Mouse (Mus musculus): ENCODE data around the gene Eef1g. TPM values are rescaled to one million over a fixed set of nuclear protein-coding genes. Genes with fewer than 3 reads are reported as not detected.

Eef1g gene
- polyA plus RNA-seq, 1 experiment from 2014 or later, result 366 TPM

- Histone ChIP-seq H3K79me2 (ENCODE audit: inconsistent target) (peaks cover 54% of the 10 kb centered on the region), H3K4me3 (ENCODE audit: inconsistent target) (no peak overlapping the region), H3K27ac (no peak overlapping the region), H3K36me3 (ENCODE audit: inconsistent target) (no peaks in the 10 kb centered on the region)
- WGBS (ENCODE audit: missing documents), result 90% methylated on average over 5 of the region's 5 CpGs
Observed at GRCm38 (mm10) chr19:8985891-8986290, 19.1 kb downstream of the Eef1g start.

GRCm38 (mm10) chr19:8987816-8988215 lies 21.0 kb downstream of the Eef1g start:
- H3K36me3 ChIP-seq (ENCODE audit: inconsistent target), result no peaks in the 10 kb centered on the region
- no peak overlapping the region for H3K27ac ChIP-seq
- H3K4me3 ChIP-seq (ENCODE audit: inconsistent target), result no peak overlapping the region
- WGBS (ENCODE audit: missing documents), result 87% methylated on average over 2 of the region's 2 CpGs
- H3K79me2 ChIP-seq (ENCODE audit: inconsistent target), result peaks cover 63% of the 10 kb centered on the region

- Histone ChIP-seq H3K36me3 (ENCODE audit: inconsistent target) (no peaks in the 10 kb centered on the region), H3K4me3 (ENCODE audit: inconsistent target) (peak overlapping the region; percentile 24; the same call in 1 of the 2 replicates), H3K27ac (peak overlapping the region; percentile 54), H3K79me2 (ENCODE audit: inconsistent target) (peaks cover 70% of the 10 kb centered on the region)
- WGBS (ENCODE audit: missing documents), result 73% methylated on average over 15 of the region's 15 CpGs
Observed at GRCm38 (mm10) chr19:8988346-8989065, 21.7 kb downstream of the Eef1g start.

- Histone ChIP-seq H3K27ac (peak within 1 kb of the TSS; percentile 95), H3K4me3 (ENCODE audit: inconsistent target) (peak within 1 kb of the TSS; percentile 94), H3K36me3 (ENCODE audit: inconsistent target) (no peaks in the 10 kb centered on the region), H3K79me2 (ENCODE audit: inconsistent target) (peaks cover 76% of the 10 kb centered on the region)
- WGBS (ENCODE audit: missing documents), result 2% methylated on average over 27 of the region's 42 CpGs
Observed at GRCm38 (mm10) chr19:8989066-8989566, 22.3 kb downstream of the Eef1g start, which contains the start of gene Ahnak. TSS of gene Ahnak (plus strand) at chr19:8989284.

- Histone ChIP-seq H3K36me3 (ENCODE audit: inconsistent target) (no peaks in the 10 kb centered on the region), H3K79me2 (ENCODE audit: inconsistent target) (peaks cover 83% of the 10 kb centered on the region), H3K27ac (peak overlapping the region; percentile 95), H3K4me3 (ENCODE audit: inconsistent target) (peak overlapping the region; percentile 94)
- WGBS (ENCODE audit: missing documents), result 1% methylated on average over 47 of the region's 53 CpGs
Observed at GRCm38 (mm10) chr19:8989567-8990431, 23.0 kb downstream of the Eef1g start.

- no peaks in the 10 kb centered on the region for H3K36me3 ChIP-seq (ENCODE audit: inconsistent target)
- H3K79me2 ChIP-seq (ENCODE audit: inconsistent target), result peaks cover 83% of the 10 kb centered on the region
- WGBS (ENCODE audit: missing documents), result 22% methylated on average over 13 of the region's 15 CpGs
- peak overlapping the region; percentile 95 for H3K27ac ChIP-seq
- H3K4me3 ChIP-seq (ENCODE audit: inconsistent target), result peak overlapping the region; percentile 94
Observed at GRCm38 (mm10) chr19:8990432-8991102, 23.7 kb downstream of the Eef1g start.

GRCm38 (mm10) chr19:8991245-8991870 lies 24.5 kb downstream of the Eef1g start:
- Histone ChIP-seq H3K36me3 (ENCODE audit: inconsistent target) (no peaks in the 10 kb centered on the region), H3K4me3 (ENCODE audit: inconsistent target) (peak overlapping the region; percentile 94), H3K79me2 (ENCODE audit: inconsistent target) (peaks cover 86% of the 10 kb centered on the region), H3K27ac (peak overlapping the region; percentile 95)
- WGBS (ENCODE audit: missing documents), result 71% methylated on average over 2 of the region's 4 CpGs

GRCm38 (mm10) chr19:8991871-8992735 lies 25.3 kb downstream of the Eef1g start:
- Histone ChIP-seq H3K4me3 (ENCODE audit: inconsistent target) (peak overlapping the region; percentile 94), H3K36me3 (ENCODE audit: inconsistent target) (no peaks in the 10 kb centered on the region), H3K79me2 (ENCODE audit: inconsistent target) (peaks cover 93% of the 10 kb centered on the region), H3K27ac (peak overlapping the region; percentile 95)
- WGBS (ENCODE audit: missing documents), result 89% methylated on average over 13 of the region's 13 CpGs

GRCm38 (mm10) chr19:8992769-8993624 lies 26.2 kb downstream of the Eef1g start:
- H3K4me3 ChIP-seq (ENCODE audit: inconsistent target), result peak overlapping the region; percentile 94
- WGBS (ENCODE audit: missing documents), result 33% methylated on average over 12 of the region's 12 CpGs
- peaks cover 98% of the 10 kb centered on the region for H3K79me2 ChIP-seq (ENCODE audit: inconsistent target)
- H3K36me3 ChIP-seq (ENCODE audit: inconsistent target), result no peaks in the 10 kb centered on the region
- peak overlapping the region; percentile 95 for H3K27ac ChIP-seq

GRCm38 (mm10) chr19:8993625-8993912 lies 26.7 kb downstream of the Eef1g start:
- Histone ChIP-seq H3K4me3 (ENCODE audit: inconsistent target) (peak overlapping the region; percentile 94; the same call in 1 of the 2 replicates), H3K79me2 (ENCODE audit: inconsistent target) (peaks cover 98% of the 10 kb centered on the region), H3K27ac (peak overlapping the region; percentile 95), H3K36me3 (ENCODE audit: inconsistent target) (no peaks in the 10 kb centered on the region)
- no CpG with 5 or more reads among the region's 2 CpGs for WGBS (ENCODE audit: missing documents)

GRCm38 (mm10) chr19:8994813-8995607 lies 28.2 kb downstream of the Eef1g start:
- Histone ChIP-seq H3K36me3 (ENCODE audit: inconsistent target) (peaks cover 10% of the 10 kb centered on the region), H3K4me3 (ENCODE audit: inconsistent target) (no peak overlapping the region), H3K79me2 (ENCODE audit: inconsistent target) (peaks cover 100% of the 10 kb centered on the region), H3K27ac (peak overlapping the region; percentile 95)
- 90% methylated on average over 10 of the region's 10 CpGs for WGBS (ENCODE audit: missing documents)

GRCm38 (mm10) chr19:8996601-8997000 lies 29.8 kb downstream of the Eef1g start:
- peaks cover 26% of the 10 kb centered on the region for H3K36me3 ChIP-seq (ENCODE audit: inconsistent target)
- 95% methylated on average over 6 of the region's 6 CpGs for WGBS (ENCODE audit: missing documents)
- H3K27ac ChIP-seq, result peak overlapping the region; percentile 79
- no peak overlapping the region for H3K4me3 ChIP-seq (ENCODE audit: inconsistent target)
- peaks cover 100% of the 10 kb centered on the region for H3K79me2 ChIP-seq (ENCODE audit: inconsistent target)
